Mouse (Mus musculus) liver, embryonic 14.5 days (tissue): ENCODE results near the gene Pcyt2. TPM values are rescaled to one million over a fixed set of nuclear protein-coding genes. Genes with fewer than 3 reads are reported as not detected.

Experiments
- ATAC-seq: fragments of 200-750 bp; cut with Nextera tagmentation; 2 replicates; pipeline ENCODE4 v1.8.0; 2017; ENCODE audit warnings: moderate number of reproducible peaks, mild to moderate bottlenecking, moderate library complexity; ENCODE audit not compliant: insufficient read depth
- DNase-seq, 3 experiments: peaks; one replicate each; pipeline ENCODE4 v3.0.0-alpha.2; 2012 to 2013; ENCODE audit warnings: low read depth in 3 of 3, low spot score in 3 of 3
- H3K27ac ChIP-seq: fragments of 300-500 bp; sonication (generic); 2 replicates; pipeline ENCODE4 v1.5.1; 2014; ENCODE audit warnings: moderate library complexity, mild to moderate bottlenecking, control low read depth, inconsistent platforms
- H3K27me3 ChIP-seq: fragments of 300-500 bp; sonication (generic); 2 replicates; pipeline ENCODE4 v1.6.1; 2014; ENCODE audit warnings: mild to moderate bottlenecking, low read length, moderate library complexity; ENCODE audit not compliant: control insufficient read depth, insufficient read depth
- H3K36me3 ChIP-seq: fragments of 300-500 bp; sonication (generic); replicated peaks from 2 replicates; pipeline ENCODE4 v1.6.1; 2014; ENCODE audit warnings: low read depth; ENCODE audit not compliant: control insufficient read depth, insufficient read depth
- H3K4me1 ChIP-seq, 2 experiments: fragments of 200-500 bp in 1 of 2; fragments of 300-500 bp in 1 of 2; sonication (generic) in 1 of 2; replicated peaks; 2 replicates each; pipeline ENCODE4 v1.6.1; 2012 to 2014; ENCODE audit warnings: antibody characterized with exemption in 1 of 2, inconsistent platforms in 1 of 2, low read length in 1 of 2; ENCODE audit not compliant: control insufficient read depth in 2 of 2, insufficient read depth in 2 of 2
- H3K4me2 ChIP-seq: fragments of 300-500 bp; sonication (generic); 2 replicates; pipeline ENCODE4 v1.6.1; 2014; ENCODE audit warnings: low read depth, mild to moderate bottlenecking, control low read depth, moderate library complexity
- H3K4me3 ChIP-seq, 2 experiments: fragments of 200-500 bp in 1 of 2; fragments of 300-500 bp in 1 of 2; sonication (generic) in 1 of 2; 2 replicates each; pipeline ENCODE4 v1.5.1; 2012 to 2014; ENCODE audit warnings: low read depth in 2 of 2, low read length in 2 of 2, mild to moderate bottlenecking in 2 of 2, control low read depth in 1 of 2, inconsistent platforms in 1 of 2, moderate library complexity in 1 of 2; ENCODE audit not compliant: insufficient read depth in 1 of 2
- H3K9ac ChIP-seq: fragments of 300-500 bp; sonication (generic); replicated peaks from 2 replicates; pipeline ENCODE4 v1.6.1; 2014; ENCODE audit warnings: mild to moderate bottlenecking, control low read depth, moderate library complexity
- H3K9me3 ChIP-seq: fragments of 300-500 bp; sonication (generic); 2 replicates; pipeline ENCODE4 v1.6.1; 2016; ENCODE audit warnings: low read length, mixed read lengths; ENCODE audit not compliant: control insufficient read depth
- CTCF ChIP-seq: IDR thresholded peaks from 2 replicates; pipeline ENCODE4 v1.5.1; 2016; ENCODE audit warnings: antibody characterized with exemption, low read depth, control low read depth
- EP300 ChIP-seq: IDR thresholded peaks from 2 replicates; pipeline ENCODE4 v1.6.1; 2016; ENCODE audit warnings: antibody characterized with exemption, low read depth
- WGBS: fragments of 180-500 bp; shearing (Covaris S2); extraction: QIAGEN DNeasy Blood & Tissue Kit; methylation state at CpG from one replicate; pipeline ENCODE4 v1.1.7; 2014; ENCODE audit not compliant: insufficient replicate concordance; 5-methylcytosine and 5-hydroxymethylcytosine counted together
- polyA plus RNA-seq, 2 experiments: library from polyadenylated mRNA; depleted of rRNA in 1 of 2; stranded (reverse) in 1 of 2; unstranded in 1 of 2; fragments of >200 nt; fragmentation: Nextera tagmentation in 1 of 2; extraction: Ambion mirVana in 1 of 2; gene quantifications; 2 replicates each; pipeline versions ENCODE4 v1.2.1 to v1.2.3; 2012 to 2014

Gene Pcyt2
- polyA plus RNA-seq, 2 experiments, result 86.2 to 127 TPM

DNA sequence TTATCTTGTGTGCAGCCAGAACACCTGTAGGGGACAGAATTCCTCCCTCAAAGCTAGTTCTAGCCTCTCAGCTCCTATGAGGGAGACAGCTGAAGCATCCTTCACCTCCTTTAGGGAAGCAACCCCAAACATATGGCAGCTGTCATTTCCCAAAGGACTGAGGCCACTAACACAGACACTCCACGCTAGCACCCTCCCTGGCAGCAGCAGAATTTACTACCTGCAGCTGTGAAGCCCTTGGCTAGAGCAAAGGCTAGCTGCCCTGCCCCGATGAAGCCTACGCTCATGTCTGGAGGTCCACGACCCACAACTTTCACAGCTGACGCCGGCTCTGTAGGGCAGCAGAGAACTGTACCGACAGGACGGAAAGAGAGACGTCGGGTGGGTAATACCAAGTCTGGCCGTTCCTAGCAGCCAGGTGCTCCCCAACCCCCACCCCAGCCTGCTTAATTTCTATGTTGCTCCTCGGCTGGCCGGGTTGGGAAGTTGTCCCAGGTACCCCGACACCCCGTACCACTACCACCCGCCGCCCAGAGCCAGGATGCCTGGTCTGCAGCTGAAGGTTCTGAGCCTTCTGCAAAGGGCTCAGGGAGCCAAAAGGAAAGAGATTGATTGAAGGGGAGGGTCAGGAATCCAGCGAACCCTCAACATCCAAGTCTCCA lies 25.3 kb upstream of the Pcyt2 start:
- no peak for DNase-seq
- Histone ChIP-seq H3K9me3 (no peaks in the 10 kb centered on the region), H3K4me3 (peak overlapping the region; percentile 60 to 66), H3K36me3 (no peaks in the 10 kb centered on the region), H3K9ac (peak overlapping the region; percentile 58), H3K4me2 (peak overlapping the region; percentile 97), H3K4me1 (peaks cover 7 to 8% of the 10 kb centered on the region in 2 experiments), H3K27me3 (peaks cover 1% of the 10 kb centered on the region), H3K27ac (no peak overlapping the region)
- 3% methylated on average over 18 of the region's 18 CpGs for WGBS
- TF ChIP-seq EP300 (no peak), CTCF (no peak; the same call in 1 of the 2 replicates)
- ATAC-seq, result peak; percentile 59

GRCm38 (mm10) chr11:120641869-120642268 lies 24.1 kb upstream of the Pcyt2 start:
- Histone ChIP-seq H3K27me3 (no peaks in the 10 kb centered on the region; the same call in none of the 2 replicates), H3K27ac (no peak overlapping the region)
- 67% methylated on average over 8 of the region's 8 CpGs for WGBS

GRCm38 (mm10) chr11:120641255-120641654 lies 23.5 kb upstream of the Pcyt2 start:
- Histone ChIP-seq H3K9ac (no peak overlapping the region), H3K27ac (no peak overlapping the region), H3K27me3 (no peaks in the 10 kb centered on the region; the same call in none of the 2 replicates), H3K36me3 (no peaks in the 10 kb centered on the region), H3K4me1 (peaks cover 7 to 8% of the 10 kb centered on the region in 2 experiments), H3K4me2 (no peak overlapping the region), H3K9me3 (no peaks in the 10 kb centered on the region), H3K4me3 (no peak overlapping the region)
- 57% methylated on average over 9 of the region's 9 CpGs for WGBS
- TF ChIP-seq CTCF, result no peak
- TF ChIP-seq EP300, result no peak
- ATAC-seq (no peak), DNase-seq (no peak)

More at GRCm38 (mm10) chr11:120641869-120642268, 24.1 kb upstream of the Pcyt2 start:
- no peaks in the 10 kb centered on the region for H3K9me3 ChIP-seq
- H3K4me3 ChIP-seq, result no peak overlapping the region
- TF ChIP-seq CTCF (no peak), EP300 (no peak)
- no peak overlapping the region for H3K9ac ChIP-seq
- H3K4me2 ChIP-seq, result no peak overlapping the region
- DNase-seq, result no peak
- no peak for ATAC-seq
- H3K4me1 ChIP-seq, result peaks cover 7 to 8% of the 10 kb centered on the region in 2 experiments
- no peaks in the 10 kb centered on the region for H3K36me3 ChIP-seq

GRCm38 (mm10) chr11:120634810-120635209 lies 17.1 kb upstream of the Pcyt2 start:
- Histone ChIP-seq H3K27ac (no peak overlapping the region), H3K9me3 (no peaks in the 10 kb centered on the region), H3K36me3 (no peaks in the 10 kb centered on the region), H3K4me1 (peaks cover 24 to 31% of the 10 kb centered on the region in 2 experiments), H3K27me3 (no peaks in the 10 kb centered on the region), H3K9ac (peak overlapping the region; percentile 9), H3K4me2 (peak overlapping the region; percentile 75), H3K4me3 (no peak overlapping the region; a peak in 1 of 4 replicates)
- DNase-seq, result no peak
- 77% methylated on average over 5 of the region's 5 CpGs for WGBS
- TF ChIP-seq EP300, result no peak
- TF ChIP-seq CTCF, result no peak
- ATAC-seq, result no peak

GRCm38 (mm10) chr11:120633520-120634343 lies 16.0 kb upstream of the Pcyt2 start, which contains the start of gene Mafg:
Gene Mafg, minus strand, starts transcription at chr11:120633600.
- peak within 1 kb of the TSS; percentile 99 for H3K27ac ChIP-seq
- H3K4me2 ChIP-seq, result peak within 1 kb of the TSS; percentile 75
- ATAC-seq (peak; percentile 76), DNase-seq (peak; percentile 92 to 93 (median 93))
- peaks cover 33 to 39% of the 10 kb centered on the region in 2 experiments for H3K4me1 ChIP-seq
- peak within 1 kb of the TSS; percentile 64 to 89 for H3K4me3 ChIP-seq
- no peaks in the 10 kb centered on the region for H3K9me3 ChIP-seq
- WGBS, result 10% methylated on average over 58 of the region's 58 CpGs
- H3K36me3 ChIP-seq, result peaks cover 6% of the 10 kb centered on the region
- no peaks in the 10 kb centered on the region for H3K27me3 ChIP-seq
- TF ChIP-seq CTCF (no peak), EP300 (no peak)
- H3K9ac ChIP-seq, result peak within 1 kb of the TSS; percentile 99
